Mouse (Mus musculus): ENCODE data around the gene Nemp2.

- no peak for TF ChIP-seq CTCF (IDR thresholded peaks at IDR 0.05 in 2 of 3, conservative IDR thresholded peaks at IDR 0.05 in 1 of 3; ENCODE audit: control insufficient read depth in 1 of 3, insufficient read depth in 1 of 3, low read depth in 2 of 3, low read length in 3 of 3, poor library complexity in 1 of 3, severe bottlenecking in 1 of 3)
- TF ChIP-seq EP300 (IDR thresholded peaks at IDR 0.05; ENCODE audit: low read depth in 1 of 2, low read length in 2 of 2) = peak; percentile 65 to 71
- no peak for TF ChIP-seq MAZ (IDR thresholded peaks at IDR 0.05; ENCODE audit: low read depth, low read length)
- TF ChIP-seq JUND (IDR thresholded peaks at IDR 0.05; ENCODE audit: low read depth, low read length) = peak; percentile 54; the same call in 1 of the 2 replicates
- peak; percentile 74 for TF ChIP-seq GATA1 (IDR thresholded peaks at IDR 0.05; ENCODE audit: low read depth, low read length)
- TF ChIP-seq HCFC1 (IDR thresholded peaks at IDR 0.05; ENCODE audit: low read depth, low read length) = no peak
- no peak for TF ChIP-seq ZC3H11A (IDR thresholded peaks at IDR 0.05; ENCODE audit: low read depth, low read length)
- no peak for TF ChIP-seq NELFE (IDR thresholded peaks at IDR 0.05; ENCODE audit: low read depth, low read length)
- no peak for TF ChIP-seq POLR2A (IDR thresholded peaks at IDR 0.05; ENCODE audit: control insufficient read depth in 1 of 2, insufficient read depth in 1 of 2, low read depth in 1 of 2, low read length in 2 of 2, poor library complexity in 1 of 2)
- TF ChIP-seq ZNF384 (IDR thresholded peaks at IDR 0.05; ENCODE audit: low read depth, low read length) = no peak
- no peak for TF ChIP-seq MAX (IDR thresholded peaks at IDR 0.05; ENCODE audit: low read length)
- no peak for TF ChIP-seq TAL1 (IDR thresholded peaks at IDR 0.05; ENCODE audit: low read length)
- peak; percentile 14; the same call in 1 of the 2 replicates for TF ChIP-seq SIN3A (IDR thresholded peaks at IDR 0.05; ENCODE audit: low read length)
- no peak for TF ChIP-seq MEF2A (IDR thresholded peaks at IDR 0.05; ENCODE audit: extremely low read depth, insufficient replicate concordance, low read depth, low read length, poor library complexity, severe bottlenecking)
These were observed 10.2 kb downstream of the Nemp2 start for GRCm38 (mm10) chr1:52640736-52641135.

Measured in MEL (cell line).